Mouse (Mus musculus) kidney, adult 2 months (tissue): Measurements from ENCODE around the gene Camk2g.

Experiments used
- CTCF ChIP-seq: fragments of 200-500 bp; conservative IDR thresholded peaks from 2 replicates; pipeline ENCODE4 v1.5.1; 2011; ENCODE audit warnings: low read depth, mild to moderate bottlenecking, control low read depth, low read length, moderate library complexity, mixed read lengths; ENCODE audit not compliant: insufficient read depth, insufficient read length
- POLR2A ChIP-seq: fragments of 200-500 bp; IDR thresholded peaks from one replicate; pipeline ENCODE4 v1.6.1; 2011; ENCODE audit warnings: low read depth, low read length, control low read depth

- TF ChIP-seq CTCF (no peak), POLR2A (no peak)
Observed at GRCm38 (mm10) chr14:20802926-20803605, 9.2 kb upstream of the Camk2g start.
